Mouse (Mus musculus) MN1 (cell line): ENCODE data around the gene Fgfr2.

ENCODE experiments used
- DNase-seq: peaks from one replicate; pipeline ENCODE4 v3.0.0-alpha.2; 2016; ENCODE audit warnings: low spot score

Gene Fgfr2

GRCm38 (mm10) chr7:130936472-130936951 is 2186.6 kb downstream of the Fgfr2 start:
- DNase-seq, result no peak

- DNase-seq, result no peak
Measured at GRCm38 (mm10) chr7:130935793-130936471, 2187.2 kb downstream of the Fgfr2 start, which contains the start of gene Htra1. Htra1 (plus strand) TSS chr7:130936111.

- no peak for DNase-seq
Measured at GRCm38 (mm10) chr7:130935421-130935792, 2187.7 kb downstream of the Fgfr2 start.

GRCm38 (mm10) chr7:130934654-130935053 is 2188.5 kb downstream of the Fgfr2 start:
- DNase-seq, result no peak

- no peak for DNase-seq
Measured at GRCm38 (mm10) chr7:130932921-130933320, 2190.2 kb downstream of the Fgfr2 start.

GRCm38 (mm10) chr7:130930401-130930800 is 2192.7 kb downstream of the Fgfr2 start:
- no peak for DNase-seq

- DNase-seq, result no peak
Measured at GRCm38 (mm10) chr7:130922981-130923731, 2200.0 kb downstream of the Fgfr2 start.

DNA sequence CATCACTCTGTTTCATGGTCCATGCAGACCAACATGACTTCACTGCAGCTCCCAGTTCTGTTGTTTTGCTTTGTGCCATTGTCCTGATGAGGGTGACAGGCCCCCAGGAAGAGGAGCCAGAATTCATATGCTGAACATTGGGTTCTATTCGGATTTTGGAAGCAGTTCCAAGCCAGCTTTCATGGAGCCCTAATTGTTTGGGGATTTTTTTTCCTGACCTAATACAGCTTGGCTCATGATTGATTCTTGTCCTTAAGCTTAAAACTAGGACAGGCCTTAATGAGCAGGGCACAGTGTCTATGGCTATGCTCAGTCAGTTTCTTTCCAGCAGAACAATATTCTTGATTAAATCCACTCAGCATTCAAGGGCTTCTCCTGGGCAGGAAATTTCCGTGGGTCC is 2204.9 kb downstream of the Fgfr2 start:
- no peak for DNase-seq

DNA sequence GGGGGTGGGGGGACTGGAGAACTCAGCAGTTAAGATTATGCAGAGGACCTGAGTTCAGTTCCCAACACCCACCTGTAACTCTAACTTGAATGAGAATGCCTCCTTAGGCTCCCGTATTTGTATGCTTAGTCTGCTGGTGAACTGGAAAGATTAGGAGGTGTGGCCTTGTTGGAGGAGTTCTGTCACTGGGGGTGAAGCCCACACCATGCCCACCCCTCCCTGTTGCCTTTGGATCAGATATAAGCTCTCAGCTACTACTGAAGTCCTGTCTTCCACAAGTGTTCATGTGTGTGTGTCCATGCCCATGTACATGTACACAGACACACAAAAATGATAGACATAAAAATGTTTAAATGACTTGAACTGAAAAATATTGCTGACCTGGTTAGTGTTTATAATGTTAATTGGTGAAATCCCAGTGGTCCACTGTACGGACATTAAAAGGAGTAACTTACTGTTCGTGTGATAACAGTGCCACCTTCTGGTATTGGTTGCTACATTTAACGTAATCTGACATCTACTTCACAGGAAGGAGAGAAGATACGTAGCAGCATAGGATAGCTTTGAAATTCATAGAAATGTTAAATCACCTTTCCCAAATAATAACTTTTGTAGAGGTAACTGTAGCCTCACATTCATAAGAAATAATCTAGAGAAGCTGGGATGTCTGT is 2208.3 kb downstream of the Fgfr2 start:
- DNase-seq, result peak; percentile 71

- DNase-seq, result no peak
Measured at GRCm38 (mm10) chr7:130910841-130911240, 2212.3 kb downstream of the Fgfr2 start.

- DNase-seq, result peak; percentile 73
Measured at GRCm38 (mm10) chr7:130904571-130905365, 2218.4 kb downstream of the Fgfr2 start.

DNA sequence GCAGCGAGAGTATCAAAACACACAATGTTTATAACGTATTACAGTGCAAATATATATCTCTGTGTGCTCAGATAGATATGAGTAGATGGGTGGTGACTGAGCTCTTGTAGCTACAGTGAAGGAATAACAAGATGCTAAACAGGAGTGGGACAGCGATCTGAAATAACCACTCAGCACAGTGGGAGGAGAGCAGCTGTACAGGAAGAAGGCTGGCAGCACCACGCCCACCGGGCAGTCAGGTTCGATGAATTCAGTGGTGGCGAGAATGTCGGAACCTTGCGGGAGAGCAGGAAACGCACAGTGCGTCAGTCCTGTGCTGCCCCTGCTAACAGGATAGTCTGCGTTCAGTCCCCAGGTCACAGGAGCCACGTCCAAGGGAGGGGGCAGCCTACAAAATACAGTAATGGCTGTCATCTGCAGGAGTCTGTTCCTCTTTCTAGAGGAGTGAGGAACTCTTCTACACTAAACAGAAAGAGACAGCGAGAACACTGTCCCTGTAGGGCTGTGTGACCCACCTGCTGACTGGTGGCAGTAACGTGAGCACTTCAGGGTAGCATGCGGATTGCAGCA is 2219.6 kb downstream of the Fgfr2 start:
- peak; percentile 80 for DNase-seq

DNA sequence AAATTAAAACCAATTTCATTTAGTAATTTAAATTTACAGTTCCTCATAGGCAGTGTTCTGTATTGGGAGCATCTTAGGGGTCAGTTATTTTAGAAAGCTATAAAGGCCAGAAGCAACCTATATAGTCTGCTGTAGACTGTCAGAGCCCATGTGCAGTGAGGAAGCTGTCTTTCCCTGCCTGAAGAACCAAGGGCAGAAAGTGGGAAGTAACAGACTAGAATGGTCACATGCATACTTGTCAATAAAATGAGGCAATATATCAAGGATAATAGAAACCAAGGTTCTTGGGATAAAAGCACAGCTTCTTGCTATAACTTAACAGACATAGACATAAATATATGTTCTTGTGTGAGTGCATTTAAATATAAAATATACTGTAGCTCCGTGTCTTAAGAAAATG is 2220.2 kb downstream of the Fgfr2 start:
- DNase-seq, result peak; percentile 31

- no peak for DNase-seq
Measured at GRCm38 (mm10) chr7:130900233-130900848, 2222.8 kb downstream of the Fgfr2 start.

GRCm38 (mm10) chr7:130898373-130898772 is 2224.8 kb downstream of the Fgfr2 start:
- peak; percentile 19 for DNase-seq

GRCm38 (mm10) chr7:130897201-130897600 is 2225.9 kb downstream of the Fgfr2 start:
- no peak for DNase-seq

- no peak for DNase-seq
Measured at GRCm38 (mm10) chr7:130896064-130896463, 2227.1 kb downstream of the Fgfr2 start.

- no peak for DNase-seq
Measured at GRCm38 (mm10) chr7:130895618-130895945, 2227.6 kb downstream of the Fgfr2 start.

DNA sequence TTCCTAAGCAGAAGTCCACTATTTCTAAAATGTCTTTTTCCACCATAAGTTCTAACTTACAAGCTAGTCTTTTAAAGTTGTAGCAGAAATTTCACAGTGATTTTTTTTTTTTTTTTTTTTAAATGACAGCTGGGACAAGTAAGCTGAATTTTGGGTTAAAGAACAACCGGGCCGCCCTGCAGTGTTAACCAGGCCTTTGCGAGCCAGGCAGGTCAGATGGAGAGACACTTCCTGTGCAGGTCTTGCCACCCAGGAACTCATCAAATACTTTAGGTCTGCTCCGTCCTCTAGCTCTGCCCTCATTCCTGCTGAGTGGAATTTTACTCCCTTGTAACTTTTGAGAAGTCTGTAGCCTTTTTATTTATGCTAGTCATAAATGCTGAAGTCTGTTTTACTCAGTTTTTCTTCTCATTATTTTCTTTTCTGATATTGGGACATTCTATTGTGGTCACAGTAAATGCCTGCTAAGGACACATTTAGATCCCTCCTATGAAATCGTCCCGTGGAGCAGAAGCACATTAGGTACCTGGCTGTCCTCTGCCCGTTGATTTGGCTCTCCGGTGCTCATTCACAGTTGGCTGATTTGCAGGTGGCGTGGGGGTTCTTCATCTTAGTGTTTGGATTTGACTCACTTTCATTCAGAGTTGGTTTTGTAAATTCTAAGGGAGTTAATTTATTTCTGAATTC is 2228.1 kb downstream of the Fgfr2 start:
- DNase-seq, result no peak

DNA sequence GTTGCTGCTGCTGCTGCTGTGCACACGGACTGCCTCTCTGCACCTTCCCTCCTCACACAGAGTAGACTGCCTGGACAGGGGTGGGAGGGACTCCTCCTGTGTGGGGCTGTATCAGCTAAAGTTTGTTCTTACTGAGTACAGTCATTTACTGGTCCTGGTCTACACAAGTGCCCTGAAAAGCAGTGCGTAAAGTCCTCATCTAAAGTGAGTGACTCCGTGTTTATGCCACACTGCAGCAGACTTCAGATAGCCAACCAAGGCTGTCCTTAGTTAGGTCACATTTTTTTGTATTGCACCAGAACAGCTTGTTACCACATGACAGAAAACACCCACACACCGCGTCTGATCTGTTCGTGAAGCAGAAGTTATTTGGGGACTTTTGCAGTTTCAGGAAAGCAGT is 2230.2 kb downstream of the Fgfr2 start:
- DNase-seq, result no peak

GRCm38 (mm10) chr7:130890871-130891270 is 2232.3 kb downstream of the Fgfr2 start:
- DNase-seq, result no peak
